Mouse (Mus musculus) thymus, postnatal 14 days (tissue): Measurements from ENCODE around the gene Eri2.
"Not testable (repeated sequence)": the region's sequence is repeated elsewhere in the genome, so short reads cannot be mapped to it uniquely, and the experiment has no call there.

ENCODE experiments used
- DNase-seq: peaks from one replicate; pipeline ENCODE4 v3.0.0; 2021

Gene Eri2

DNA sequence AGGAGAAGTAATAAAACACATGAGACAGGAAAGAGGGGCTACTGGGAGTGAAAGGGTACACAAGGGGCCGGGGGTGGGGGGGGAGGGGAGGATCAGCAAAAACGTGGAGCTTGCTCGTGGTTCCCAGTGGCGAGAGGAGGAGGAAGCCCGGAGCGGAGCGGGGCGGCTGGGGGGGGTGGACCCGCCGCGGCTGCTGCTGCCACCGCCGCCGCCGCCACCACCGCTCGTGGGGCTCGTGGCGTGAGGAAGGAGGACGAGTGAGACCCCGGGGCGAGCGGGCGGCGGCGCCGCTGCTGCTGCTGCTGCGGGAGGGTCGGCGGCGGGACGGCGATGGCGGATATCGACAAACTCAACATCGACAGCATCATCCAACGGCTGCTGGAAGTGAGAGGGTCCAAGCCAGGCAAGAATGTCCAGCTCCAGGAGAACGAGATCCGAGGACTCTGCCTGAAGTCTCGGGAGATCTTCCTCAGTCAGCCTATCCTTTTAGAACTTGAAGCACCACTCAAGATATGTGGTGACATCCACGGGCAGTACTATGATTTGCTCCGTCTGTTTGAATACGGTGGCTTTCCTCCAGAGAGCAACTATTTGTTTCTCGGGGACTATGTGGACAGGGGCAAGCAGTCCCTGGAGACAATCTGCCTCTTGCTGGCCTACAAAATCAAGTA lies 53.9 kb downstream of the Eri2 start:
- DNase-seq, result not testable (repeated sequence)

- no peak for DNase-seq
Observed at GRCm38 (mm10) chr7:119738877-119739276, 55.0 kb downstream of the Eri2 start.

GRCm38 (mm10) chr7:119731262-119731661 lies 62.6 kb downstream of the Eri2 start:
- peak; percentile 37 for DNase-seq

GRCm38 (mm10) chr7:119727621-119728020 lies 66.2 kb downstream of the Eri2 start:
- DNase-seq, result no peak

DNA sequence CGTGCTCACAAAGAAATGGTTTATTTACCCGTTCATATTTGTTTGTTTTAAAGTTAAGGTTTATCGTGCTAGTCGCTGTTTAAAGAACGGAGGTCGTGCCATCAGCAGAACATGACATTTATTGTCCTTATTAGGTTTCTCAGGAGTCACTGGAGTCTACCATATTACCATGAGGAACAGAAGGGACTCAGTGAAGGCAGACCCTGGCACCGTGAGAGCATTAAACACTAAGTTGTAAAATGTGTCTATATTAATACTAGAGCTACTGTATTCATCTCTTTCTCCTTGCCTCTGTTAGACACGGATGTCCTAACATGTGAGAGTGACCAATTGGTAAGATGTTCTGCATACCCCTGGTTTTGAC lies 72.9 kb downstream of the Eri2 start:
- peak; percentile 6 for DNase-seq

- peak; percentile 94 for DNase-seq
Observed at GRCm38 (mm10) chr7:119720253-119720946, 73.5 kb downstream of the Eri2 start, which contains the start of gene Thumpd1. Gene Thumpd1, minus strand, starts transcription at chr7:119720798.
